Mouse (Mus musculus): Measurements from ENCODE around the gene Gm20388.

DNA sequence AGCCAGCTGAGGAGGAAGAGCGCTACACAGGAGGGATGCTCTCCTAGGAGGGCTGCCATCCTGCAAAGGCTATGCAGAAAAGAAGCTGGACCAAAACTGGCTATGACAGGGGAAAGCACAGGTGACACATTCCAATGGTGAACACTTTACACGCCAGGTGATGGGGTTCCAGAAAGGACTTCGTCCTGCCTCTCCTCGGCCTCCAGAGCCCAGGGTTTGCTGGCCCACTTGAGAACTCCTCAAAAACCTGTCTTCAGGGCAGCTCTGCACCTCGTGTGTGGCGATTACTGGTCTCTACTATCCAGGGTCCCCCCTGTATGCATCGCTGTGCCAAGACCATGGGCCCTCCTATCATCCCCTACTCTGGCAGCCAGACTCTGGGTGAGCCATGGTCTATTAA is 777.9 kb downstream of the Gm20388 start:
- no peak for TF ChIP-seq CTCF (IDR thresholded peaks at IDR 0.05; ENCODE audit: low read depth)
- TF ChIP-seq EP300 (optimal IDR thresholded peaks at IDR 0.05): no peak
